Mouse (Mus musculus): ENCODE data around the gene Abcf1. TPM values are rescaled to one million over a fixed set of nuclear protein-coding genes. Genes with fewer than 3 reads are reported as not detected.

Abcf1 gene
- polyA plus RNA-seq, 1 experiment from 2014 or later: 84.9 TPM

GRCm38 (mm10) chr17:35929534-35929933 is 40.0 kb downstream of the Abcf1 start:
- Histone ChIP-seq H3K27ac (no peak overlapping the region), H3K4me1 (no peaks in the 10 kb centered on the region), H3K9me3 (no peaks in the 10 kb centered on the region), H3K36me3 (peaks cover 60% of the 10 kb centered on the region), H3K4me3 (no peak overlapping the region), H3K27me3 (no peaks in the 10 kb centered on the region), H3K9ac (no peak overlapping the region), H3K4me2 (no peak overlapping the region)
- no peak for ATAC-seq (ENCODE audit: insufficient number of reproducible peaks, low FRiP score, low TSS enrichment, low read depth)
- 96% methylated on average over 2 of the region's 2 CpGs for WGBS

GRCm38 (mm10) chr17:35927471-35927870 is 42.1 kb downstream of the Abcf1 start:
- 71% methylated on average over 1 of the region's 1 CpGs for WGBS
- H3K27ac ChIP-seq: no peak overlapping the region
- H3K4me3 ChIP-seq: no peak overlapping the region
- no peak overlapping the region for H3K4me2 ChIP-seq
- H3K36me3 ChIP-seq: peaks cover 77% of the 10 kb centered on the region
- no peaks in the 10 kb centered on the region for H3K27me3 ChIP-seq
- no peaks in the 10 kb centered on the region for H3K4me1 ChIP-seq
- no peak for ATAC-seq (ENCODE audit: insufficient number of reproducible peaks, low FRiP score, low TSS enrichment, low read depth)
- no peak overlapping the region for H3K9ac ChIP-seq
- H3K9me3 ChIP-seq: no peaks in the 10 kb centered on the region

GRCm38 (mm10) chr17:35923281-35923680 is 46.3 kb downstream of the Abcf1 start:
- WGBS: 84% methylated on average over 4 of the region's 4 CpGs
- Histone ChIP-seq H3K9me3 (no peaks in the 10 kb centered on the region), H3K4me2 (no peak overlapping the region), H3K27ac (no peak overlapping the region), H3K9ac (no peak overlapping the region), H3K27me3 (no peaks in the 10 kb centered on the region), H3K4me1 (peaks cover 15% of the 10 kb centered on the region), H3K36me3 (peaks cover 48% of the 10 kb centered on the region), H3K4me3 (no peak overlapping the region)
- ATAC-seq (ENCODE audit: insufficient number of reproducible peaks, low FRiP score, low TSS enrichment, low read depth): no peak

- Histone ChIP-seq H3K27me3 (no peaks in the 10 kb centered on the region), H3K36me3 (peaks cover 41% of the 10 kb centered on the region), H3K9me3 (no peaks in the 10 kb centered on the region), H3K4me3 (no peak overlapping the region), H3K4me2 (no peak overlapping the region), H3K4me1 (peaks cover 15% of the 10 kb centered on the region), H3K9ac (no peak overlapping the region), H3K27ac (0 out of 2 replicates have a peak overlapping the region, but pooled peaks have one; percentile 24)
- WGBS: 82% methylated on average over 3 of the region's 3 CpGs
- no peak for ATAC-seq (ENCODE audit: insufficient number of reproducible peaks, low FRiP score, low TSS enrichment, low read depth)
Observed at GRCm38 (mm10) chr17:35922566-35922965, 47.0 kb downstream of the Abcf1 start.

- H3K36me3 ChIP-seq: peaks cover 35% of the 10 kb centered on the region
- 63% methylated on average over 4 of the region's 4 CpGs for WGBS
- no peaks in the 10 kb centered on the region for H3K9me3 ChIP-seq
- H3K4me3 ChIP-seq: no peak overlapping the region
- H3K4me2 ChIP-seq: no peak overlapping the region
- no peaks in the 10 kb centered on the region for H3K27me3 ChIP-seq
- no peak overlapping the region for H3K9ac ChIP-seq
- no peak for ATAC-seq (ENCODE audit: insufficient number of reproducible peaks, low FRiP score, low TSS enrichment, low read depth)
- peaks cover 15% of the 10 kb centered on the region for H3K4me1 ChIP-seq
- H3K27ac ChIP-seq: no peak overlapping the region
Observed at GRCm38 (mm10) chr17:35921710-35922109, 47.9 kb downstream of the Abcf1 start.

- ATAC-seq (ENCODE audit: insufficient number of reproducible peaks, low FRiP score, low TSS enrichment, low read depth): no peak
- Histone ChIP-seq H3K9me3 (no peaks in the 10 kb centered on the region), H3K4me1 (peaks cover 15% of the 10 kb centered on the region), H3K27me3 (no peaks in the 10 kb centered on the region), H3K9ac (no peak overlapping the region), H3K4me3 (no peak overlapping the region), H3K4me2 (no peak overlapping the region), H3K36me3 (peaks cover 28% of the 10 kb centered on the region), H3K27ac (peak overlapping the region; percentile 96)
- WGBS: 74% methylated on average over 5 of the region's 5 CpGs
Observed at GRCm38 (mm10) chr17:35920862-35921562, 48.5 kb downstream of the Abcf1 start.

- WGBS: 88% methylated on average over 1 of the region's 1 CpGs
- Histone ChIP-seq H3K36me3 (peaks cover 25% of the 10 kb centered on the region), H3K4me2 (no peak overlapping the region)
Observed at GRCm38 (mm10) chr17:35920384-35920783, 49.2 kb downstream of the Abcf1 start.

GRCm38 (mm10) chr17:35919864-35920301 is 49.7 kb downstream of the Abcf1 start:
- H3K4me3 ChIP-seq: peak overlapping the region; percentile 71
- H3K9ac ChIP-seq: no peak overlapping the region
- peak overlapping the region; percentile 96 for H3K27ac ChIP-seq
- no peaks in the 10 kb centered on the region for H3K9me3 ChIP-seq
- WGBS: 44% methylated on average over 6 of the region's 6 CpGs
- no peak for ATAC-seq (ENCODE audit: insufficient number of reproducible peaks, low FRiP score, low TSS enrichment, low read depth)
- peaks cover 20% of the 10 kb centered on the region for H3K36me3 ChIP-seq
- no peaks in the 10 kb centered on the region for H3K27me3 ChIP-seq
- H3K4me1 ChIP-seq: peaks cover 23% of the 10 kb centered on the region
- peak overlapping the region; percentile 64 for H3K4me2 ChIP-seq

More at GRCm38 (mm10) chr17:35920384-35920783, 49.2 kb downstream of the Abcf1 start:
- H3K27ac ChIP-seq: peak overlapping the region; percentile 96
- peaks cover 18% of the 10 kb centered on the region for H3K4me1 ChIP-seq
- no peaks in the 10 kb centered on the region for H3K27me3 ChIP-seq
- H3K9ac ChIP-seq: no peak overlapping the region
- no peak for ATAC-seq (ENCODE audit: insufficient number of reproducible peaks, low FRiP score, low TSS enrichment, low read depth)
- no peaks in the 10 kb centered on the region for H3K9me3 ChIP-seq
- H3K4me3 ChIP-seq: no peak overlapping the region

- peaks cover 15% of the 10 kb centered on the region for H3K36me3 ChIP-seq
- peaks cover 24% of the 10 kb centered on the region for H3K4me1 ChIP-seq
- peak overlapping the region; percentile 71 for H3K4me3 ChIP-seq
- peak overlapping the region; percentile 64 for H3K4me2 ChIP-seq
- peak overlapping the region; percentile 96 for H3K27ac ChIP-seq
- H3K9ac ChIP-seq: peak overlapping the region; percentile 44; the same call in 1 of the 2 replicates
- WGBS: 17% methylated on average over 7 of the region's 7 CpGs
- H3K27me3 ChIP-seq: no peaks in the 10 kb centered on the region
- ATAC-seq (ENCODE audit: insufficient number of reproducible peaks, low FRiP score, low TSS enrichment, low read depth): no peak
- no peaks in the 10 kb centered on the region for H3K9me3 ChIP-seq
Observed at GRCm38 (mm10) chr17:35919060-35919715, 50.4 kb downstream of the Abcf1 start.

- H3K4me1 ChIP-seq: peaks cover 24% of the 10 kb centered on the region
- H3K4me2 ChIP-seq: peak overlapping the region; percentile 64
- H3K4me3 ChIP-seq: peak overlapping the region; percentile 71
- WGBS: 0% methylated on average over 11 of the region's 11 CpGs
- H3K27ac ChIP-seq: peak overlapping the region; percentile 96
- no peaks in the 10 kb centered on the region for H3K9me3 ChIP-seq
- H3K36me3 ChIP-seq: peaks cover 12% of the 10 kb centered on the region
- no peaks in the 10 kb centered on the region for H3K27me3 ChIP-seq
- peak overlapping the region; percentile 85 for H3K9ac ChIP-seq
- ATAC-seq (ENCODE audit: insufficient number of reproducible peaks, low FRiP score, low TSS enrichment, low read depth): no peak
Observed at GRCm38 (mm10) chr17:35918276-35919059, 51.1 kb downstream of the Abcf1 start.

GRCm38 (mm10) chr17:35917463-35918251 is 51.9 kb downstream of the Abcf1 start:
- no peaks in the 10 kb centered on the region for H3K27me3 ChIP-seq
- ATAC-seq (ENCODE audit: insufficient number of reproducible peaks, low FRiP score, low TSS enrichment, low read depth): no peak
- no peaks in the 10 kb centered on the region for H3K9me3 ChIP-seq
- H3K9ac ChIP-seq: peak overlapping the region; percentile 85
- H3K27ac ChIP-seq: peak overlapping the region; percentile 96
- H3K36me3 ChIP-seq: peaks cover 14% of the 10 kb centered on the region
- H3K4me2 ChIP-seq: peak overlapping the region; percentile 64
- WGBS: under 1% methylated on average over 13 of the region's 13 CpGs
- H3K4me3 ChIP-seq: peak overlapping the region; percentile 71
- peaks cover 24% of the 10 kb centered on the region for H3K4me1 ChIP-seq

Data from limb, embryonic 15.5 days (tissue).